Mouse (Mus musculus) c-Kit-negative CD71-positive TER-119-positive erythroid progenitor cells, embryonic 14.5 days (primary cell): ENCODE measurements around the gene Trim33.

ENCODE experiments used
- DNase-seq: peaks from one replicate; pipeline ENCODE4 v3.0.0-alpha.2; 2013; ENCODE audit warnings: low read depth, low spot score

The Trim33 gene

DNA sequence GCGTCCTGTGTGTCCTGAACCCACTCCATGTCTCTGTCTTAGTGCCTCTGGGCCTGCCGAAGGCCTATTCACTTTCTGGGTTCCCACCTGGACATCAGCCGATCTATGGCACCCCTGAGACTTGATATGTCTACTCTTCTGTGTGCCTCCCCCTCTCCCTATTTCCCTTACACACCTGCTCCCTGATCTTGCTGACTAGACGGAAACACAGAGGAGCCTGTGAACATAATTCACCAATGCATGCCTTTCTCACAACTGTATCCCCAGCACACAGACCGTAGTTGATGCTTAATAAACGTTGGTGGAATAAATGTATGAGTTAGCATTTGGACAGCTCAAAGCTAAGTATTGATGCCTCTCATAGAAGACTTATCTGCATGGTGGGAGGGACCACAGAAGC is 121.7 kb downstream of the Trim33 start:
- DNase-seq, result no peak

DNA sequence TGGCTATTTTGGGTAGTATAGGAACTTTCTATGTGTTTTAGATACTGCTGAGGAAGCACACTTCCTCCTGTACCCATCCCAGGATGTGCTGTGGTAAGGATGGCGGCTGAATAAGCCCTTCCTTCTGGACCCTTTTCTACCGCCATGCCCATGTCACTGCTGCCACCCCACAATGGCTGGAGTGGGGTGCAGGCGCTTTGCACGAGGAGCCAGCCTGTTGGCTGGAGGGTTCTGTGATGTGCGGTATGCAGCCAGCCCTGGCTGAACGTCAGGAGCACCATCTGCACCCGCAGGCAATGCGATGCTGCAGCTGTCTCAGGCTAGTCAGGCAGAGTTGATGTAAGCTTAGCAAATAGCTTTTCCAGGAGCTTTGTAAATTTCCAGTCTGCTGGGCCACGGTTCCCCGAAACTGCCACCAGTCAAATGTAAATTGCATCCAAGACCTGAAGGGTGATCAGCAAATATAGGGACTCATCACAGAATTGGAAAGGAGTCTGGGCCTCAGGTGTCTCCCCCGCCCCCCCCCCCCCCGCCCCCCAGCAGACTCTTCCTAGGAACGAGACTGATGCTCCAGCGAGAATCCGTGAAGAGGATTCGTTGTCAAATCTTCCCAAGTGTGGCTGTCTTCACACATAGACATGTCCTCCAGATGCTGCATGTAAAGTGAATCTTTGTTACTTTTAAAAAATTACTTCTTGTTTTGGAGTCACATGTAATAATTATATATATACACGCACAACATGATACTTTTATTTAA is 122.4 kb downstream of the Trim33 start:
- DNase-seq, result no peak

- no peak for DNase-seq
Measured at GRCm38 (mm10) chr3:103402212-103402611, 123.1 kb downstream of the Trim33 start.

GRCm38 (mm10) chr3:103405135-103405534 is 126.0 kb downstream of the Trim33 start:
- no peak for DNase-seq

GRCm38 (mm10) chr3:103405871-103406765 is 127.0 kb downstream of the Trim33 start:
- DNase-seq, result no peak
